Mouse (Mus musculus) adrenal gland, adult 18-20 months (tissue): ENCODE data around the gene Lin28b. TPM values are rescaled to one million over a fixed set of nuclear protein-coding genes. Genes with fewer than 3 reads are reported as not detected.
"Not testable (repeated sequence)": the region's sequence is repeated elsewhere in the genome, so short reads cannot be mapped to it uniquely, and the experiment has no call there.

Experiments used
- DNase-seq, 2 experiments: peaks; one replicate each; pipeline ENCODE4 v3.0.0; 2021 to 2022; ENCODE audit warnings: low spot score in 2 of 2
- total RNA-seq, 2 experiments: library from RNA; stranded (reverse); gene quantifications; 1 replicate in 1 of 2; 2 replicates in 1 of 2; pipeline ENCODE4 v1.2.3; 2021

The Lin28b gene
- total RNA-seq, 2 experiments from 2014 or later: 0.06 TPM; not detected in 1

DNA sequence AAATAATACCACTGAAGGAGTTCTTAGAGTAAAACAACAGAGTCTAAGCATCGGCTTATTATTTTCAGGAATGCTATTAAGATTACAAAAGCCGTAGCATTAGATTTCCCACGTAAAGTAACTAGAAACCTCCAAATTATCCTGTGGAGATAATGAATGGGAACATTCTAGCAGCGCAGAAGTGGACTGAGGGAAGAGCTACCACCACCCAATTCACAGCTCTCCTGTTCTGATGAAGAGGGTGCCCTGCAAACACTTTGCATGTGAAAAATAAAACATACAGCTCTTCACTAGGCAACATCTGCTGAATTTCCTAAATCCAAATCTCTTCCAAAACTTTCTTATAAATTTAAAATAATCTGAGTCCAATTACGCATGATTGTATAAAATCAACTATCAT is 74.1 kb downstream of the Lin28b start:
- DNase-seq: no peak

GRCm38 (mm10) chr10:45411741-45412140 is 74.5 kb downstream of the Lin28b start:
- DNase-seq: no peak

- no peak for DNase-seq
These were observed 75.4 kb downstream of the Lin28b start for GRCm38 (mm10) chr10:45410624-45411341.

- no peak for DNase-seq
These were observed 86.4 kb downstream of the Lin28b start for GRCm38 (mm10) chr10:45399702-45400243.

- no peak for DNase-seq
These were observed 88.0 kb downstream of the Lin28b start for GRCm38 (mm10) chr10:45398211-45398610.

DNA sequence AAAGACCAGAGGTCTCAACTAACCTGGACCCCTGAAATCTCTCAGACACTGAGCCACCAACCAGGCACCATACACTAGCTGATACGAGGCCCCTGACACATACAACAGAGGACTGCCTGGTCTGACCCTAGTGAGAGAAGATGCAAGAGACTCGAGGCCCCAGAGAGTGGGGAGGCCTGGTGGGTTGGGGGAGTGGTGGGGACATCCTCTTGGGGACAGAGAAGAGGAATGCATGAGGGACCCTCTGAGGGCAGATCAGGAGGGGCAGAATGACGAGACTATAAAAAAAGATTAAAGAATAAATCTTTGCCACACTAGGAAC is 103.6 kb downstream of the Lin28b start:
- DNase-seq: no peak

DNA sequence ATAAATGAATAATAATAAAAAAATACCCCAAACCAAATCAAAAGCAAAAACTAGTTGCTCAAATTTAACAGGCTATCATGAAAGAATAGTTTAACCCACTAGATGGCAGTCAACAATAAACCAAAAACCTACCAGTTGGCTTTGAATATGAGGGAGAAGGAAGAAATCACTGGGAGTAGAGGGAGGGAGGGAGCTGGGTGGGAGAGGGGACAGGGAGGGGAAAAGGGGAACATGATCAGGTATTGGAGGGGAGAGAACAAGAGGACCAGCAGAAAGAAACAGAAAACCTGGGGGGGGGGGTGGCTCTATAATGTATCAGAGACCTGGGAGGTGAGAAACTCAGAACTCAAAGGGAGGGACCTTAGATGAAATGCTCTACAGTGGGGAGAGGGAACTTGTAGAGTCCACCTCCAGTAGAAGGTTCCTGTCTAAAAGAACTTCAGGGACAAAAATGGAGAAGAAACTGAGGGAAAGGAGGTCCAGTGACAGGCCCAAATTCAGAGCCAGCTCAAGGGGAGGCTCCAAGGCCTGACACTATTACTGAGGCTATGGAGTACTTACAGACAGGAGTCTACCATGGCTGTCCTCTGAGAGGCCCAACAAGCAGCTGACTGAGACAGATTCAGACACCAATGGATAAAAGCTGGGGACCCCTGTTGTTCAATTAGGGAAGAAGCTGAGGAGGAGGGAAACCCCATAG is 104.1 kb downstream of the Lin28b start:
- DNase-seq: no peak

GRCm38 (mm10) chr10:45378269-45378668 is 107.9 kb downstream of the Lin28b start:
- no peak for DNase-seq

DNA sequence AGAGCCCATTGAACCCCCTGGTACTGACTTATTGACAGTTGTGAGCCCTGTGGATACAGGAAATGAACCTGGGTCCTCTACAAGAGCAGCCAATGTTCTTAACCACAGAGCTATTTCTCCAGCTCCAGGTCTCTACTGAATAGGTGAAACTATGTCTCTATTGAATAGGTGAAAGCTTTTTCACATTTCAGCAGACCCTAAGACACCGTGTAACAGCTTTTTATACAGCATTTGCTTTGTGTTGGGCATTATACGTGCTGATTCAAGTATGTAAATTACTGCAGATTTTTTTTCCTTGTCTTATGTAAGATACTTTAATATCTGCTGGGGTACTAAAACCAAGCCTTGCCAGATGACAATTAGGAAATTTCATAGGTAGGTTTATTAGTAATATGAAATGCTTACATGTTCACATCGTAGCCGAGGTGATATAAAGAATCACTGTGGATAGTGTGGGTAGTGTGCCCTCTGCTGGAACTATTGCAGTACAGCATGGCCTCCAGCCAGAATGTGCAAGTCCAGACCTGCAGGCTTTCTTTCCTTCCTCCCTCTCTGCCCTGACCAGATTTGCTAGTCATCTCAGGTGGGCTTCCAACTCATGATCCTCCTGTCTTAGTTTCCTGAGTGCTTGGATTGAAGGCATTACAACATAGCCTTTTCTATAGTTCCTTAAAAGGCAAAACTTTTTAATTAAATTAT is 113.1 kb downstream of the Lin28b start:
- peak; percentile 40 to 46 for DNase-seq

- no peak for DNase-seq
These were observed 115.7 kb downstream of the Lin28b start for GRCm38 (mm10) chr10:45370545-45370944.

DNA sequence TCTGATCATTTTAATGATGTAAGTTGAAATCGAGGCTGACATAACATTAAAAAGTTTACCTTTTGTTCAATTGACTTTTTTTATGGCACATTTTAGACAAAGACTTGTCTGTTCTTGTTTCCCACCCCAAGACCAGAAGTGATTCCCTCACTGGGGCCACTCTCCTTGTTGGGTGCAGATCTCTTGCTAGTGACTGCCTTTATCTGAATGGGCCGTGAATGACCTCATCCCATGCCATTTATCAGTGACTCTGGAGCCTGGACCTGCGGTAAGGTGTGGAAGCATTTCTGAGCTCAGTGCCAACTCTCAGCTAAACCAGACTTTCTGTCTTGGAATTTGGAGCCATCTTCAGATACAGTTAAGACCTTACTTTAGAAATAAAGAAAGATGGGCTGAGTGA is 116.6 kb downstream of the Lin28b start:
- no peak for DNase-seq

DNA sequence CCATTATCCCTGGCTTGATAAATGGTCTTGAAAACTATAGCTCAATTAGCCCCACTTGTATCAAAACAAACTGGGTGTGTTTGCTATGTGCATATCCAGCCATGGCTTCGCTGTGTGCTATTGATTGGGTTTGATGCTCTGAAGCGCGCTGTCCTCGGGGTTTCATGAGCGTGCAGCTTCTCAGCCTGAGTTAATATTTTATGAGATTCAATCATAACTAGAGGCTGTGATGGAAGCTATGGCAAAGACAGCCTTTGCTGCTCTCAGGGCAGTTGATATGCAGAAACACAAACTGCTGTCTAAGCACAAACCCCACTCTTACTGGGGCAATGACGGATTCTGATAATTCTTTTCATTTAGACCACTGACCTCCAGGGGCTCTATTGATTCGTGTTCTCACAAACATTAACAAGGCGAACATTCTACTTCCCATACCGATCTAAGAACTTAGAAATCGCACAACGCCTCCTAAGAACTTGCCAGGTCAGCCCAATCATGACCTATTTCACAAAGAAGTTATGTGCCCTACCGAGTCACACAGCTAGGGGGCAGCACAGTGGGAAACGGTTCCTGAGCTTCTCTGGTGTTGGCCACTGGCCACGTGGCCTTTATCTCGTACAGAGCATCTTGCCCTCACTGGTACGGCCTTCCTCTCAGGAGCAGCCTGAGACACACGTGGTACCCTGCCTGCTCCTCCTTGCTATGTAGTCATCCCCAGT is 119.0 kb downstream of the Lin28b start:
- no peak for DNase-seq

DNA sequence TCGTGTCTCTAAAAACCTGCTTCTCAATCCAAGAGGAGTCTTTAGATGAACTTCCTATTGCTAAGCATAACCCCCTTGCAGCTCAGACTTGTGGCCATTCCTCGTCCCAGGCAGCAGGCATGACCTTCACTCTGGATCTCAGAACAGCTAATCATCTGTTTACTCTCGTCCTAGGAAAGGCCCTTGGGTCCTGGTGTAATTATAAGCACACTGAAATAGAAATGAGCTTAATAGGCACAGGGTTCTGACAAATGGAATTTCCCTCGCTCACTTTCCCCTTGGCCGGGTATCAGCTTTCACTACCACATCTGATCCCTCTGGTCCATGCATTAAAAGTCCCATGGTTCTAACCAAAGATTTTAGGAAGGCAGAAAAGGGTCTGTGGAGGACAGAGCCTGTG is 122.8 kb downstream of the Lin28b start:
- DNase-seq: no peak

DNA sequence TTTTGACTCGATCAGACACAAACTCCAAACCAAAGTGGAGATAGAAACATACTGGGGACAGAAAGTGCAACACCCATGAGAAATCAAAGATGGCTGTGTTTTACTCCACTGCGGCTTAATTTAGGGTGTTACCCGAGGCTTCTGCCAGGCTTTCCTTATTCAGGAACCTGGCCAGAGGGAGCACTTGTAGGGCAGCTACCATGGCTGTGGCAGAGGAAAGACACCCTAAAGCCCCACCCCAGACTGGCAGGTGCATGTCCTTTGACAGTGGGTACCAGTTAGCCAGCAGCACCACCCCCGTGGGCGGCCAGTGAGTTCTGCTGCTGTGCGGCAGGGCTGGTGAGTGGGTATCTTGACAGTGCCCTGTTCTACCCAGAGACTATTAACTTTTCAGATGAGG is 130.1 kb downstream of the Lin28b start:
- no peak for DNase-seq

- not testable (repeated sequence) for DNase-seq
These were observed 138.1 kb downstream of the Lin28b start for GRCm38 (mm10) chr10:45348143-45348542.

GRCm38 (mm10) chr10:45345217-45345616 is 141.0 kb downstream of the Lin28b start:
- no peak for DNase-seq

- no peak for DNase-seq
These were observed 141.8 kb downstream of the Lin28b start for GRCm38 (mm10) chr10:45344381-45344780.

GRCm38 (mm10) chr10:45339106-45339505 is 147.1 kb downstream of the Lin28b start:
- DNase-seq: no peak

DNA sequence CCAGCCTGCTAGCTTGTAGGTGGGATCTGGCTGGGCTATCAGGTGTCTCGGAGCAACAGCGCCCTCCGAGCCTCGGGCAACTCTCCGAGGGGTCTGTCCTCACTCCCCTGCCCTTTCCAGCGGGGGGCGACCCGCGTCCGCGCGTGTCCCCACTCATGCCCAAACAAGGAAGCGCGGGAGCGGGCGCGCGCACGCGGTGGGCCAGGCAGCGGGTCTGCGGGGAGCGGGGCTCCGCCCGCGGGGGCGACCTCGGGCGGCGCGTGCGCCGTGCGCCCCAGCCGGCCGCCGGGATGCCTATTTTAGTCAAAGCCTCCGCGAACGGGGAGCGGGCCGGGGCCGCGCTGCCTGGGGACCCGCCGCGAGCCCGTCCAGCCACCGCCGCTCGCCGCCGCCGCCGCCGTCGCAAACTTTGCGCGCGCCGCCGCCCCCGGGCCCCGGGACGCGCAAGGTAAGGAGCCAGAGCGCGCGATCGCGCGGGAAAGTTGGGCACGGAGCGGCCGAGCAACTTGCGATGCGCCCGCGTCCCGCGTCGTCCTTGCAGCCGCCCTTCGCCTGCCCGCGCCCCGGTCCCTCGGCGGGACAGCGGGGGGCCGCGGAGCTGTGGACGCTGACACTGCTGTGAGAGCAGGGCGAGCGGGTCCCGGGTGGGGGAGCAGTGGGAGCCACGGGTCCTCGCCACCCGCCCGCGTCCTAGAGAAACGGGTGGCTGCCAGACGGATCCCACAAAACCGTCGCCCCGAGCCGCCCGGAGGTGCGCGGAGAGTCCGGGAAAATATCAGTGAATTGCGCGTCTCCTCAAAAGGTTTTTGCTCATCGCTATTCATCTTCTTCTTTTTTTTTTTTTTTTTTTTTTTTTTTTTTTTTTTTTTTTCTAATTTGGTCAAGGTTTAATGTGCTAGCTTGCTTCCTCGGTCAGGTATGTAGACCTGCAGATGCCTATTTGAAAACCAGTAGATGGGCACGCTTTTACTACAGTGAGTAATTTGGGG is 150.5 kb downstream of the Lin28b start, which contains the start of gene Bves:
Gene Bves (plus strand): TSS at position 339 of the 989 bp plus-strand sequence.
- DNase-seq: no peak

DNA sequence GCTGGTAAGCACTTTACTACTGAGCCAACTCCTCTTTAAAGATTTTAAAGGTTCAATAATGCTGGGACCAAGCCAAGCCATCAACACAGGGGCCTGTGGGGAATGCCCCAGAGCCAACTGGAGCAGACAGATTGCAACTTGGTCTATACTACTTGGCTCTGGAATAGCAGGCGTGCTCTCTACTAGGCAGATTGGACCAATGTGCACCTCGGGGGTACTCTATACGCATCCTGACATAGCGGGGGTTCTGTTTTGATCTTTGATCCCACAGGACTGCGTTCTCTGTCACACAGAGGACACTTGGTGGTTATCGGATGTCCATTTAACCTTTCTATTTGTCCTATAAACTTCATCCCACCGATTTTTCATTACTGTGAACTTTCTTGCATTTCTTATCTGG is 151.3 kb downstream of the Lin28b start:
- no peak for DNase-seq
